Mouse (Mus musculus): ENCODE data around the gene Abca6.

DNA sequence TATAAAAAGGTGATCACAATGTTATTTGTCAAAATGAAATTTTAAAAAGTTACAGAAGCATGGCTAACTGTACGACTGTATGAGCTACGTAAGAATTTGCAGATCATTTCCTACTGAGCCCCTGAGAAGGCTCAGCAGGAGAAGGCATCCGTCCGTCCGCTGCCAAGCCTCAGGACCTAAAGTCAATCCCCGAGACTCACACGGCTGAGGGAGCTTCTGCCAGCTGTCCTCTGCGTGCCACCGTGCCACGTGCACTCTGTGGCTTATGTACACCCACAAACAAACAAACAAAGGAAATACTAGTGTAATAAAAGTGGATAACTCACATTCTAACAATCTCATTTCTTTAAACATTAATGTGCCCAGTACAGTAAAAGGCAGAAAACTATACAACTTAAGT, 33.3 kb upstream of the Abca6 start:
- TF ChIP-seq CTCF (IDR thresholded peaks at IDR 0.05; ENCODE audit: extremely low read depth, insufficient read length, insufficient replicate concordance, low read depth, low read length) (no peak), POLR2A (IDR thresholded peaks at IDR 0.05; ENCODE audit: low read depth, low read length) (no peak)
